Mouse (Mus musculus): ENCODE data around the gene Epdr1.
A peak's percentile ranks its signal among the peaks of the same experiment; 100 is the strongest.

DNA sequence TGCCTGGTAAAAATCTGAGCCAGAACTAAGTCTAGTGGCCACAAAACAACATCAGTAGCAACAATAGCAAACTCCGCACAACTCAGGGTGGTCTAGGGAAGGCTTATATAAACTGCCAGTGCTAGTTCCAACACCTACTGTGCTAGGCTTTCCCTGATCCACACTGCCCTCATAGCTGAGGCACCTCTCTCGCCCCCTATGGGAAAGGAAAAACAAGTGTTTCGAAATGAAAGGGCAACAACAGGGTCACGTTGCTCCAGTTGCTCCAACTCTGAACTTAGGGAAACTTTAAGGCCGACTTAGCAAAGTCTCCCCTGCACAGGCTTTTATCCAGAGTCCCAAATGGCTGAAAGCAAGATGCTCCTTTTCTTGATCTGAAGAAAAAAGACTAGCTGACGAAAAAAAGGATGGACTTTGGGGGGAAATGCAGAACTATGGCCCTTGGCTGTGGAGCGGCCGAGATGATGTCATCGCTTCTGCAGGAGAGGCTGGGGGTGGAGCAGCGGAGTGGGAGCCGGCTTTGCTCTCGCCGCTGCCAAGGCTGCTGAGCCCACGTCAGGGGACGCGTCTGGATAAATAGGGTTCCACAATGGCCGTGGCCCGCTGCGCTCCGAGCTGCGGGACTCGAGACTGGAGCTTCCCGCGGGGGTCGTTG lies 3.0 kb upstream of the Epdr1 start, which contains the start of gene Sfrp4:
- TF ChIP-seq CTCF (conservative IDR thresholded peaks at IDR 0.05; ENCODE audit: low read length) (peak; percentile 38; the same call in 1 of the 2 replicates), POU5F1 (IDR thresholded peaks at IDR 0.05; ENCODE audit: borderline replicate concordance, low read length) (no peak)
